Mouse (Mus musculus) liver, embryonic 16.5 days (tissue): ENCODE measurements around the gene 1810024B03Rik. TPM values are rescaled to one million over a fixed set of nuclear protein-coding genes. Genes with fewer than 3 reads are reported as not detected.
"Not testable (repeated sequence)": the region's sequence is repeated elsewhere in the genome, so short reads cannot be mapped to it uniquely, and the experiment has no call there.

Experiments
- ATAC-seq: fragments of 200-750 bp; cut with Nextera tagmentation; 2 replicates; pipeline ENCODE4 v1.8.0; 2017; ENCODE audit warnings: low read depth, mild to moderate bottlenecking, moderate number of reproducible peaks, moderate library complexity
- H3K27ac ChIP-seq: fragments of 300-500 bp; sonication (generic); 2 replicates; pipeline ENCODE4 v1.5.1; 2014; ENCODE audit warnings: mild to moderate bottlenecking, low read length
- H3K27me3 ChIP-seq: fragments of 300-500 bp; sonication (generic); 2 replicates; pipeline ENCODE4 v1.6.1; 2014; ENCODE audit warnings: low read depth, low read length, mixed read lengths; ENCODE audit not compliant: control insufficient read depth, insufficient read depth
- H3K36me3 ChIP-seq: fragments of 300-500 bp; sonication (generic); 2 replicates; pipeline ENCODE4 v1.6.1; 2014; ENCODE audit warnings: mild to moderate bottlenecking; ENCODE audit not compliant: control insufficient read depth, insufficient read depth
- H3K4me1 ChIP-seq: fragments of 300-500 bp; sonication (generic); 2 replicates; pipeline ENCODE4 v1.6.1; 2014; ENCODE audit warnings: low read depth, low read length, mixed read lengths; ENCODE audit not compliant: control insufficient read depth
- H3K4me2 ChIP-seq: fragments of 300-500 bp; sonication (generic); 2 replicates; pipeline ENCODE4 v1.6.1; 2014; ENCODE audit warnings: low read depth, low read length, mixed read lengths
- H3K4me3 ChIP-seq: fragments of 300-500 bp; sonication (generic); 2 replicates; pipeline ENCODE4 v1.5.1; 2014; ENCODE audit warnings: low read depth, mild to moderate bottlenecking, low read length
- H3K9ac ChIP-seq: fragments of 300-500 bp; sonication (generic); 2 replicates; pipeline ENCODE4 v1.6.1; 2014; ENCODE audit warnings: low read depth, low read length
- H3K9me3 ChIP-seq: fragments of 300-500 bp; sonication (generic); replicated peaks from 2 replicates; pipeline ENCODE4 v1.6.1; 2016; ENCODE audit warnings: low read length; ENCODE audit not compliant: control insufficient read depth
- WGBS: fragments of 180-500 bp; shearing (Covaris S2); extraction: QIAGEN DNeasy Blood & Tissue Kit; methylation state at CpG from one replicate; pipeline ENCODE4 v1.1.7; 2014; ENCODE audit not compliant: insufficient replicate concordance; 5-methylcytosine and 5-hydroxymethylcytosine counted together
- polyA plus RNA-seq: library from polyadenylated mRNA; unstranded; fragments of >200 nt; fragmentation: Nextera tagmentation; extraction: Ambion mirVana; gene quantifications from 2 replicates; pipeline ENCODE4 v1.2.1, GENCODE M21; 2015

1810024B03Rik gene
- polyA plus RNA-seq, 1 experiment from 2014 or later, result 0.70 TPM

GRCm38 (mm10) chr2:127204932-127205331 lies 3.1 kb downstream of the 1810024B03Rik start:
- H3K4me1 ChIP-seq, result peaks cover 14% of the 10 kb centered on the region
- no peaks in the 10 kb centered on the region; the same call in 1 of the 2 replicates for H3K36me3 ChIP-seq
- H3K27me3 ChIP-seq, result no peaks in the 10 kb centered on the region
- no peak for ATAC-seq
- no peaks in the 10 kb centered on the region for H3K9me3 ChIP-seq
- 20% methylated on average over 3 of the region's 3 CpGs for WGBS
- no peak overlapping the region for H3K9ac ChIP-seq
- no peak overlapping the region for H3K27ac ChIP-seq
- H3K4me2 ChIP-seq, result no peak overlapping the region
- H3K4me3 ChIP-seq, result no peak overlapping the region

- H3K4me3 ChIP-seq, result no peak overlapping the region
- H3K4me1 ChIP-seq, result no peaks in the 10 kb centered on the region
- H3K27me3 ChIP-seq, result peaks cover 3% of the 10 kb centered on the region
- H3K9ac ChIP-seq, result no peak overlapping the region
- ATAC-seq, result no peak
- H3K27ac ChIP-seq, result no peak overlapping the region
- no peak overlapping the region for H3K4me2 ChIP-seq
- H3K36me3 ChIP-seq, result no peaks in the 10 kb centered on the region
- H3K9me3 ChIP-seq, result no peaks in the 10 kb centered on the region
Measured at GRCm38 (mm10) chr2:127189574-127189973, 18.5 kb downstream of the 1810024B03Rik start.

GRCm38 (mm10) chr2:127182598-127183381 lies 25.3 kb downstream of the 1810024B03Rik start:
- Histone ChIP-seq H3K4me1 (no peaks in the 10 kb centered on the region), H3K27me3 (peaks cover 1% of the 10 kb centered on the region), H3K9ac (peak overlapping the region; percentile 72), H3K9me3 (no peaks in the 10 kb centered on the region), H3K36me3 (no peaks in the 10 kb centered on the region), H3K27ac (peak overlapping the region; percentile 63; the same call in 1 of the 2 replicates), H3K4me2 (peak overlapping the region; percentile 77), H3K4me3 (peak overlapping the region; percentile 66)
- 4% methylated on average over 17 of the region's 17 CpGs for WGBS
- peak; percentile 100 for ATAC-seq

GRCm38 (mm10) chr2:127166261-127166660 lies 41.8 kb downstream of the 1810024B03Rik start:
- not testable (repeated sequence) for ATAC-seq, H3K9me3 ChIP-seq, H3K36me3 ChIP-seq, H3K4me1 ChIP-seq, H3K4me2 ChIP-seq, H3K9ac ChIP-seq, H3K4me3 ChIP-seq, H3K27me3 ChIP-seq, H3K27ac ChIP-seq
- WGBS, result 0% methylated on average over 1 of the region's 1 CpGs

- Histone ChIP-seq H3K4me2 (no peak overlapping the region), H3K9me3 (no peaks in the 10 kb centered on the region), H3K27me3 (no peaks in the 10 kb centered on the region), H3K9ac (no peak overlapping the region), H3K27ac (no peak overlapping the region), H3K36me3 (no peaks in the 10 kb centered on the region), H3K4me3 (no peak overlapping the region), H3K4me1 (no peaks in the 10 kb centered on the region)
- no peak for ATAC-seq
- 39% methylated on average over 4 of the region's 4 CpGs for WGBS
Measured at GRCm38 (mm10) chr2:127165675-127166074, 42.4 kb downstream of the 1810024B03Rik start.

- peaks cover 46% of the 10 kb centered on the region for H3K4me1 ChIP-seq
- H3K4me3 ChIP-seq, result no peak overlapping the region
- peak; percentile 43 for ATAC-seq
- H3K36me3 ChIP-seq, result peaks cover 10% of the 10 kb centered on the region
- H3K9me3 ChIP-seq, result no peaks in the 10 kb centered on the region
- H3K9ac ChIP-seq, result no peak overlapping the region
- no peak overlapping the region; the same call in 1 of the 2 replicates for H3K27ac ChIP-seq
- H3K4me2 ChIP-seq, result peak overlapping the region; percentile 4; the same call in 1 of the 2 replicates
- H3K27me3 ChIP-seq, result no peaks in the 10 kb centered on the region
- WGBS, result 18% methylated on average over 3 of the region's 3 CpGs
Measured at GRCm38 (mm10) chr2:127145699-127146098, 62.4 kb downstream of the 1810024B03Rik start.

- Histone ChIP-seq H3K4me1 (peaks cover 46% of the 10 kb centered on the region), H3K9me3 (0 out of 2 replicates have a peak, but pooled peaks cover 2% of the 10 kb centered on the region), H3K9ac (peak within 1 kb of the TSS; percentile 84), H3K4me3 (peak within 1 kb of the TSS; percentile 75), H3K4me2 (peak within 1 kb of the TSS; percentile 92), H3K36me3 (peaks cover 27% of the 10 kb centered on the region), H3K27me3 (no peaks in the 10 kb centered on the region), H3K27ac (peak within 1 kb of the TSS; percentile 67)
- peak; percentile 99 for ATAC-seq
- 4% methylated on average over 31 of the region's 31 CpGs for WGBS
Measured at GRCm38 (mm10) chr2:127143158-127144063, 64.7 kb downstream of the 1810024B03Rik start, which contains the start of gene Itpripl1. TSS of gene Itpripl1 (minus strand) at chr2:127143442.

- Histone ChIP-seq H3K27me3 (no peaks in the 10 kb centered on the region), H3K9me3 (0 out of 2 replicates have a peak, but pooled peaks cover 2% of the 10 kb centered on the region), H3K9ac (peak overlapping the region; percentile 84), H3K27ac (peak overlapping the region; percentile 67), H3K4me3 (peak overlapping the region; percentile 75), H3K36me3 (peaks cover 27% of the 10 kb centered on the region), H3K4me1 (peaks cover 46% of the 10 kb centered on the region), H3K4me2 (peak overlapping the region; percentile 92)
- 11% methylated on average over 6 of the region's 6 CpGs for WGBS
- ATAC-seq, result no peak
Measured at GRCm38 (mm10) chr2:127142577-127143157, 65.4 kb downstream of the 1810024B03Rik start.
